Mouse (Mus musculus) liver, embryonic 13.5 days (tissue): Measurements from ENCODE around the gene Pex14. TPM values are rescaled to one million over a fixed set of nuclear protein-coding genes. Genes with fewer than 3 reads are reported as not detected.

Experiments used
- ATAC-seq: fragments of 200-750 bp; cut with Nextera tagmentation; 2 replicates; pipeline ENCODE4 v1.8.0; 2017; ENCODE audit warnings: low read depth, mild to moderate bottlenecking, moderate number of reproducible peaks, moderate library complexity
- DNase-seq: peaks from one replicate; pipeline ENCODE4 v3.0.0; 2022
- H3K27ac ChIP-seq: fragments of 300-500 bp; sonication (generic); 2 replicates; pipeline ENCODE4 v1.5.1; 2015; ENCODE audit warnings: moderate library complexity, mild to moderate bottlenecking, inconsistent platforms
- H3K27me3 ChIP-seq: fragments of 300-500 bp; sonication (generic); 2 replicates; pipeline ENCODE4 v1.6.1; 2015; ENCODE audit warnings: mild to moderate bottlenecking, inconsistent platforms
- H3K36me3 ChIP-seq: fragments of 300-500 bp; sonication (generic); 2 replicates; pipeline ENCODE4 v1.6.1; 2015; ENCODE audit warnings: mild to moderate bottlenecking, inconsistent platforms
- H3K4me1 ChIP-seq: fragments of 300-500 bp; sonication (generic); replicated peaks from 2 replicates; pipeline ENCODE4 v1.6.1; 2015; ENCODE audit warnings: inconsistent platforms
- H3K4me2 ChIP-seq: fragments of 300-500 bp; sonication (generic); 2 replicates; pipeline ENCODE4 v1.6.1; 2015; ENCODE audit warnings: inconsistent platforms, mild to moderate bottlenecking, moderate library complexity
- H3K4me3 ChIP-seq: fragments of 300-500 bp; sonication (generic); replicated peaks from 2 replicates; pipeline ENCODE4 v1.5.1; 2015; ENCODE audit warnings: mild to moderate bottlenecking, inconsistent platforms
- H3K9ac ChIP-seq: fragments of 300-500 bp; sonication (generic); 2 replicates; pipeline ENCODE4 v1.6.1; 2015; ENCODE audit warnings: mild to moderate bottlenecking, inconsistent platforms
- H3K9me3 ChIP-seq: fragments of 300-500 bp; sonication (generic); replicated peaks from 2 replicates; pipeline ENCODE4 v1.6.1; 2016; ENCODE audit warnings: inconsistent platforms
- WGBS: fragments of 180-500 bp; shearing (Covaris S2); methylation state at CpG from one replicate; pipeline ENCODE4 v1.1.7; 2015; ENCODE audit not compliant: insufficient replicate concordance; 5-methylcytosine and 5-hydroxymethylcytosine counted together
- polyA plus RNA-seq: library from polyadenylated mRNA; unstranded; fragments of >200 nt; fragmentation: Nextera tagmentation; extraction: Ambion mirVana; gene quantifications from 2 replicates; pipeline ENCODE4 v1.2.1, GENCODE M21; 2015

Pex14 gene
- 27.7 and 28.4 TPM in 2 replicates for polyA plus RNA-seq

DNA sequence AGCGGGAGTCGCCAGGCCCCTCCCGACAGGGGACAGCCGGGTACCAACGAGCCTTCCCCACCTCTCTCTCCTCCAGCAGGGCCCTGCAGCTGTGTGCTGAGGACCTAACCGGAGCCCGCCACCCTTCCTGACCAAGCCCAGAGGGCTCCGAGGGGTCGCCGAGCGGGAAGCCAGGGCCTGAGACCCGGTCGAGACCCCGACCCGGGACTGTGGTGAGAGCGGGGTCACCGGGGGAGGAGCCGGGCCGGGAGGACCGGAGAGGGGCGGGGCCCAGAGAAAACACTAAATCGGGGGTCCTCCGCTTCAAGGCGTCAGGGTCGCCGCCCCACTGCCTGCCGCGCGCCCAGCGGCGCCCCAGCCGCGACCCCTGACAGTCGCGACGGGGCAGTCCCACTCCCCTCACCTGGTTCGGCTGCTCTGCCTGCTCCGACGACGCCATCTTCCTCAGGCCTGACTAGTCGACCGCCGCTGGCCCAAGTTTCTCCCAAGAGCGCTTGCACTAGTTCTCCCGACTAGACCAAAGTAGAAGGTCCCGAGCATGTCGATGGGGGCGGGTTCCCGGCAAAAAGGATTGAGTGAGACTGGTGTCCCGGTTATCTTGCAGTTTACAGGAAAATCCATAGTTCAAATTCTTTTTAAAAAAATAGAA lies at the start of gene Pex14:
Pex14 (minus strand) TSS at position 508 of the 649 bp plus-strand sequence.
- H3K27me3 ChIP-seq = no peaks in the 10 kb centered on the region
- H3K9ac ChIP-seq = peak within 1 kb of the TSS; percentile 90
- DNase-seq = peak; percentile 84
- ATAC-seq = peak; percentile 73
- H3K9me3 ChIP-seq = no peaks in the 10 kb centered on the region
- no peaks in the 10 kb centered on the region; the same call in 1 of the 2 replicates for H3K36me3 ChIP-seq
- H3K4me2 ChIP-seq = peak within 1 kb of the TSS; percentile 91
- peak within 1 kb of the TSS; percentile 60 for H3K27ac ChIP-seq
- H3K4me3 ChIP-seq = peak within 1 kb of the TSS; percentile 98
- WGBS = under 1% methylated on average over 47 of the region's 50 CpGs
- H3K4me1 ChIP-seq = peaks cover 39% of the 10 kb centered on the region

DNA sequence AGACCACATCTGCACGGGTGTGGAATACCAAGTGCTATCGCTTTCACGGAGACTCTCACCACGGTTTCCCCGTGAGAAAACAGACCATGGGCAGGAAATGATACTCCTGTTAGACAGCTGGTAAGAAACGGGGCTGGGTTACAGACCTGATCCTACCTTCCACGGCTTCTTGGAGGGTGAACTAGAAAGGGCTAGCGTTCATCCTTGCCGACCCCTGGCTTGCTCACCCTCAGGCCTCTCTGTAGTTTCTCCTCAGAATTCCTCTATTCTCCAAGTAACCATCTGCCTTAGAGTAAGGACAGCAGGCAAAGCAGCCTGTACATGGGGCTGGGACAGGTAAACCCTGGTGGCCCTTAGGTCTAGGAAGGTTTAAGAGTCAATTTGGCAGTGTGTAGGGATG lies 49.5 kb upstream of the Pex14 start:
- Histone ChIP-seq H3K9ac (no peak overlapping the region), H3K27me3 (peaks cover 3% of the 10 kb centered on the region; the same call in 1 of the 2 replicates), H3K4me2 (no peak overlapping the region), H3K27ac (peak overlapping the region; percentile 30; the same call in 1 of the 2 replicates), H3K9me3 (no peaks in the 10 kb centered on the region), H3K4me3 (no peak overlapping the region), H3K4me1 (peaks cover 37% of the 10 kb centered on the region), H3K36me3 (peaks cover 49% of the 10 kb centered on the region)
- WGBS = 61% methylated on average over 9 of the region's 9 CpGs
- no peak for ATAC-seq
- no peak for DNase-seq

DNA sequence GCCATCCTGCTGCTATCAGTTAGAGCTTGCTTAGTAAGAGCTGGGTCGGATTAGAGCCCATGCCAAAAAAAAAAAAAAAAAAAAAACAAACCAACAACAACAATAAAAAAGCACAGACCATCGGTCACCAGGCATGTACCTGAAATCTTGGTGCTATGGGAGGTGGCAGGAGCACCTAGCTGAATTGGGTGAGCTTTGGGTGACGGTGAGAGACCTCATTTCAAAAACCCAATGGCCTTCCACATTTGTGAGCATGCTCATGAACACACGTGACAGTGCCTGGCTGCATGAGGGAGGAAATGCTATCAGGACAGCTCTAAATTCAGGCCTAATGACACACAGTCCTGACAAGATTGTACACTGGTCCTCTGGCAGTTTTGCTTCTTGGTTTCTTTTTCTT lies 48.4 kb upstream of the Pex14 start:
- H3K9ac ChIP-seq = no peak overlapping the region
- no peak overlapping the region for H3K4me3 ChIP-seq
- 48% methylated on average over 4 of the region's 4 CpGs for WGBS
- peaks cover 38% of the 10 kb centered on the region for H3K36me3 ChIP-seq
- H3K27ac ChIP-seq = no peak overlapping the region; the same call in 1 of the 2 replicates
- H3K27me3 ChIP-seq = peaks cover 3% of the 10 kb centered on the region; the same call in 1 of the 2 replicates
- peaks cover 37% of the 10 kb centered on the region for H3K4me1 ChIP-seq
- no peaks in the 10 kb centered on the region for H3K9me3 ChIP-seq
- H3K4me2 ChIP-seq = no peak overlapping the region
- DNase-seq (no peak), ATAC-seq (no peak)

DNA sequence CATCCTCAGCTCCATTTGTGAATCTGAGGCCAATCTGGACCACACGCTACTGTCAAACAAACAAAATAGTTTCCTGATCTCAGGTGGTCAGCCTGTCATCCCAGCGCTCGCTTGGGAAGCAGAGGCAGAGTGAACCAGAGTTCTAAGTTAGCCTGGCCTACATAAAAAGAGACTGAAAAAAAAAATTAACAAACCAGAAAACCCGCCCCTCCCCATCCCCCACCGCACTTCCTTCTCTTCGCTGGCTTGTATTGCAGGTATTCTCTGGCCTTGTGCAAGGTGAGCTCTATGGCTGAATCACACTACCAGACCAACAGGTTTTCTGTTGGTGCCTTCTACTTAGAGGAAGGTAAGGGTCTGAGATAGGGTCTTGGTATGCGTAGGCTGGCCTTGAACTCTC lies 47.9 kb upstream of the Pex14 start:
- Histone ChIP-seq H3K9me3 (no peaks in the 10 kb centered on the region), H3K27ac (no peak overlapping the region), H3K4me3 (no peak overlapping the region), H3K4me2 (no peak overlapping the region), H3K4me1 (peaks cover 37% of the 10 kb centered on the region), H3K27me3 (peaks cover 3% of the 10 kb centered on the region; the same call in 1 of the 2 replicates), H3K9ac (no peak overlapping the region), H3K36me3 (peaks cover 33% of the 10 kb centered on the region)
- WGBS = 51% methylated on average over 7 of the region's 7 CpGs
- DNase-seq = no peak
- no peak for ATAC-seq

DNA sequence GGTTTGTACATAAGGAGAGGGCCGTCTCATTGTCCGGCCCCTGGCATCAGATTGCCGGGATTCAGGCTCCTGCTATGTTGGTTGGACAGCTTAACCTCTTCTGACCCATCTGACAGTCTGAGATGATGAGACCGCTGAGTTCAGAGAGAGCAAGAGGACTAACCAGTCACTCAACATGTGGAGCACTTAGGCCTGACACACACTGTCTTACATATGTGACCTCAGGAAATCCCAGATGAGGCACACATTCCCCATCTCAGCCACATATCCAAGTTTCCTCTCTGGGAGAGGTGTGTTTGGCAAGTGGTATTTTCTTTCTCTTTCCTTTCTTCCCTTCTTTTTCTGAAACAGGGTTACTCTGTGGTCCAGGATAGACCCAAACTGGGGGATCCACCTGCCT lies 45.5 kb upstream of the Pex14 start:
- Histone ChIP-seq H3K36me3 (peaks cover 9% of the 10 kb centered on the region), H3K4me1 (peaks cover 30% of the 10 kb centered on the region), H3K9me3 (no peaks in the 10 kb centered on the region), H3K27me3 (peaks cover 3% of the 10 kb centered on the region; the same call in 1 of the 2 replicates), H3K9ac (no peak overlapping the region), H3K27ac (no peak overlapping the region), H3K4me3 (no peak overlapping the region), H3K4me2 (no peak overlapping the region)
- ATAC-seq (no peak), DNase-seq (no peak)
- 76% methylated on average over 4 of the region's 4 CpGs for WGBS

DNA sequence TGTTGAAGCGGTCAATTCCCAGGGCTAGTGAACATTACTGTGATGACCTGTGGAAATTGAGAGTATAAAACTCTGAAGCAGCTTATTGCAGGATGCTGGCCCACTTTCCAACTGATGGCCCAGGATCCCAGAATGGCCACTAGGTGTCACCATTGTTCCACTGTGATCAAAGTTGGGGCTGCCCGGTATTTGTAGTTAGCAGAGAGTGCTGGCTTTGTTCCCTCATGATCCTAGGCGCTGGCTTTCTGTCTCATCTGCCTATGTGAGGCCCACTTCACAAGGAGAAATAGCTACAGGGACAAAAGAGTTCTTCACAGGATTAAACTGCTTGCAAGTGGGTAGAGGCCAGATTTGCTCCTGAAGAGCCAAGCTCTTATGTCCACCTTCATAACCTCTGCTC lies 44.8 kb upstream of the Pex14 start:
- Histone ChIP-seq H3K4me2 (no peak overlapping the region), H3K9ac (no peak overlapping the region), H3K4me1 (peaks cover 29% of the 10 kb centered on the region), H3K27ac (no peak overlapping the region), H3K4me3 (no peak overlapping the region), H3K27me3 (peaks cover 3% of the 10 kb centered on the region; the same call in 1 of the 2 replicates), H3K36me3 (peaks cover 3% of the 10 kb centered on the region), H3K9me3 (no peaks in the 10 kb centered on the region)
- ATAC-seq (peak; percentile 65), DNase-seq (no peak)
- WGBS = 1% methylated on average over 3 of the region's 3 CpGs

DNA sequence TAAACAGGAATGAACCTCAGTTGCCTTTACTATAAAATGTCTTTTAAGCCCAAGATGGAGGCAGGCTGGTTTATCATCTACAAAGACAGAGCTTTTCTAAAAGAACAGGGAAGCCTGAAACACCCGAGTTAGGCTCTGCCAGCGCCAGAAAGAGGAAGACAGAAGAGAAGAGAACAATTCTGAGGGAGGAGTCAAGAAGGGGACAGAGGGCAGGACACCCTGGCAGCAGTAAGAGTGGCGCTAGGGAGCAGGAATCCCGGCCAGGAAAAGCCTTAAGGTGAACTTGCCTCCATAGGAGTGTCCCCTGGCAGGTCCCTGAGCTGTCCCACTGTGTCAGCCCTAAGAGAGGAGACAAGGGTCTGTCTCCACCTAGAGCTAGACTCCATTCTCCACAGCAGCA lies 43.9 kb upstream of the Pex14 start:
- Histone ChIP-seq H3K27me3 (peaks cover 3% of the 10 kb centered on the region; the same call in 1 of the 2 replicates), H3K4me2 (no peak overlapping the region), H3K4me1 (peaks cover 24% of the 10 kb centered on the region)

DNA sequence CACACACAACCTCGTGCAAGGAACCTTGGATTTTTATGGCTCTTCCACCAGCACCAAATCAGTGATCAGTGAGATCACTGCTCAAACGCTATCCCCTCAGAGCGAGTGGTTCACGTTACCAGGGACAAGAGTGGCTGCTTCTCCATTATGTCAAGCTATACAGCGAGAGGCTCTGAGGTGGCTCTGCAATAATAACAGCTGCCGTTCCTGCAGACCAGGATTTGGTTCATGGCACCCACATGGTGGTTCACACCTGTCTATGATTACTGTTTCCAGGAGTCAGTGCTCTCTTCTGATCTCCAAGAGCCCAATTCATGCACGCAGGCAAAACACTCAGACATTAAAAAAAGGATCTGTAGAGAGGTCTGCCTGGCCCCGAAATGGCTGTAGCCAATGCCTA lies 38.8 kb upstream of the Pex14 start:
- WGBS = 80% methylated on average over 8 of the region's 8 CpGs
- Histone ChIP-seq H3K27me3 (no peaks in the 10 kb centered on the region), H3K4me3 (no peak overlapping the region), H3K4me2 (no peak overlapping the region), H3K9ac (no peak overlapping the region), H3K27ac (no peak overlapping the region), H3K4me1 (peaks cover 15% of the 10 kb centered on the region), H3K36me3 (no peaks in the 10 kb centered on the region), H3K9me3 (no peaks in the 10 kb centered on the region)
- ATAC-seq (no peak), DNase-seq (no peak)

More for the DNA sequence above, 43.9 kb upstream of the Pex14 start:
- DNase-seq (no peak), ATAC-seq (no peak)
- no peak overlapping the region for H3K27ac ChIP-seq
- H3K36me3 ChIP-seq = no peaks in the 10 kb centered on the region
- H3K9me3 ChIP-seq = no peaks in the 10 kb centered on the region
- H3K4me3 ChIP-seq = no peak overlapping the region
- WGBS = 10% methylated on average over 4 of the region's 4 CpGs
- no peak overlapping the region for H3K9ac ChIP-seq

DNA sequence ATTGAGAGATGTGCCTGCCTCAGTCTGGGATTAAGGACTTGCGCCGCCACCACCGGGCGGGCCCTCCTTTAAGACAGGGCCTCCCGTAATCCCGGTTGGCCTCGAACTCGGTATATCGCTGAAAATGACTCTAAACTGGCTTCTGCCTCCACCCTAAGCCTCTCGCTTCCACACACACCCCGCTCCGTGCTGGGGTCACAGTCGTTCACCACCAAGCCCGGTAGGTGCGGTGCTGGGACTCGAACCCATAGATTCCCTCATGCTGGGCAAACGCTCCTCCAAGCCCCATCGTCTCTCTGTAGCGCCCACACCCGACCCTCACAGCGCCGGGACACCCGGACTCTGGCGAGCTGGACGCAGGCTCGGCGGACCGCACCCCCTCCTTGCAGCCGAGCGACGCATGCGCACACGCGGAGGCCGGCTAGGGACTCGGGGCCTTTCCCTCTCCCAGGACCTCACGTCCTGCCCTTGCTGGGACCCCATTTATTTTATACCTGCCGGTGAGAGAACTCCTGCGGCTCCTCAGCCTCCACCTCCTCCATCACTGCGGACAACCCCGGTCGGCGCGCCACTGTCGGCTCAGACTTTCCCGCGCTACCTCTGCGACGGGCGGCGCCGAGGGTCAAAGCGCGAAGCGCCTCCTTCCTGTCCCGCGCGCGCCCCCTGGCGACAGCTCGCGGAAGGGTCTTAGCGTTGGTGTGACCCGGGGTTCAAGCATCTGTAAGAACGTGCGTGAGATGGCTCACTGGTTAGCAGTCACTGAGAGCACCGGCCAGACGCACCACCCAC lies 37.5 kb upstream of the Pex14 start, which contains the start of gene Cenps:
Cenps (minus strand) TSS at position 648 of the 789 bp plus-strand sequence.
- Histone ChIP-seq H3K4me2 (peak within 1 kb of the TSS; percentile 89), H3K9me3 (no peaks in the 10 kb centered on the region), H3K27me3 (no peaks in the 10 kb centered on the region), H3K4me1 (peaks cover 21% of the 10 kb centered on the region), H3K36me3 (no peaks in the 10 kb centered on the region), H3K4me3 (peak within 1 kb of the TSS; percentile 73), H3K9ac (peak within 1 kb of the TSS; percentile 81), H3K27ac (peak within 1 kb of the TSS; percentile 81)
- DNase-seq = peak; percentile 76
- peak; percentile 91 for ATAC-seq
- under 1% methylated on average over 68 of the region's 68 CpGs for WGBS

DNA sequence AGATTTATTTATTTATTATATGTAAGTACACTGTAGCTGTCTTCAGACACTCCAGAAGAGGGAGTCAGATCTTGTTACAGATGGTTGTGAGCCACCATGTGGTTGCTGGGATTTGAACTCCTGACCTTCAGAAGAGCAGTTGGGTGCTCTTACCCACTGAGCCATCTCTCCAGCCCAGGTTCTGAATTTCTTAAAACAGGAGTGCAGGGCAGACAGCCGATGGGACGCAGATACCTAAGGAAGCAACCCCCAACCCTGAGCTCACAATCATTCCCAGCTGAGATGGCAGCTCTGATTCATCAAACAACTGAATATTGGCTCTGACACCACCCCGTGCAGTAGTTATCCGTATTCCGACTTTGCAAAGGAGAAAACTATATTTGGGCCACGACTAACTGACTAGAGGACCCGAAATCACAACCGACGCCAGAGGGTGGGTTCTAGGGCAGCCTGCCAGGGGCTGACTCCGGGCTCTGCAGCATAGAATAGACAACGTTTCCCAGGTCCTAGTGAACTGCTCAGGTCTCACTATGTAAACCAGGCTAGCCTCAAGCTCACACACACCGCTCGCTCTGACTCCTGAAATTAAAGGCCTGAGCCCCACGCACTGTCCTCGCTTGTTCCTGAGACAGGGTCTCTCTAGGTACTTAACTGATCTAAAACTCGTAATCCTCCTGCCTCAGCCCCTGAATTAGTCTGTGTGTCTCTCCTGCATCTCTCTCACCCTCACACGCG lies 36.6 kb upstream of the Pex14 start:
- no peak for DNase-seq
- 71% methylated on average over 18 of the region's 18 CpGs for WGBS

DNA sequence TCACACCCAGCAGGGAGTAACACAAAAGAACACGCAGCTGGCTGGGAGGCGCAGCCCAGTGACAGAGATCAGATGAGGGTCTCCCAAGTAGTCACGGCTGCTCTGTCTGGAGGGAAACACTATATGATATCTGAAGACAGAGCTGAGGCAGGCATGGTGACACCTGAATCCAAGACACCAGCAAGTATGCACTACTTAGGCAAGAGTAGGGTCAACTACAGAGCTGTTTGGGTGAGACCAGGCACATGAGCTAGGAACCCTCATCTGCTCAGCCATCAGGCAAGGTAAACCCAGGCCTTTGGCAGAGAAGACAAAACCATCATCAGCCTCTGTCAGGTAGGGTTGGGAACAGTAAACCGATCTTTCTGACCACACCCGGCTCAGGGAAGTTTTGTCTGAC lies 33.7 kb upstream of the Pex14 start:
- DNase-seq (no peak), ATAC-seq (no peak)
- Histone ChIP-seq H3K4me1 (peaks cover 21% of the 10 kb centered on the region), H3K27me3 (no peaks in the 10 kb centered on the region), H3K9me3 (no peaks in the 10 kb centered on the region), H3K27ac (peak overlapping the region; percentile 41; the same call in 1 of the 2 replicates), H3K4me3 (no peak overlapping the region), H3K9ac (no peak overlapping the region), H3K4me2 (no peak overlapping the region), H3K36me3 (peaks cover 20% of the 10 kb centered on the region)
- 78% methylated on average over 5 of the region's 5 CpGs for WGBS

More for the DNA sequence above, 36.6 kb upstream of the Pex14 start:
- Histone ChIP-seq H3K4me1 (peaks cover 21% of the 10 kb centered on the region), H3K9me3 (no peaks in the 10 kb centered on the region), H3K9ac (peak overlapping the region; percentile 81), H3K27me3 (no peaks in the 10 kb centered on the region), H3K4me2 (peak overlapping the region; percentile 89), H3K36me3 (peaks cover 6% of the 10 kb centered on the region), H3K4me3 (peak overlapping the region; percentile 73), H3K27ac (peak overlapping the region; percentile 81; the same call in 1 of the 2 replicates)
- no peak for ATAC-seq
